Mouse (Mus musculus) CH12.LX (cell line): ENCODE measurements around the gene Gars. TPM values are rescaled to one million over a fixed set of nuclear protein-coding genes. Genes with fewer than 3 reads are reported as not detected.

Source experiments
- DNase-seq: peaks from one replicate; pipeline ENCODE4 v3.0.0-alpha.2; 2013; ENCODE audit errors: extremely low read depth
- H3K27ac ChIP-seq: 2 replicates; pipeline ENCODE4 v1.5.1; 2012; ENCODE audit warnings: low read depth, mild to moderate bottlenecking, control low read depth, moderate library complexity; ENCODE audit not compliant: insufficient read depth
- H3K27me3 ChIP-seq: replicated peaks from 2 replicates; pipeline ENCODE3; 2012; ENCODE audit warnings: inconsistent platforms
- H3K36me3 ChIP-seq, 2 experiments: replicated peaks in 1 of 2; 2 replicates each; pipeline versions ENCODE3 to v1.6.1; 2012; ENCODE audit warnings: inconsistent platforms in 1 of 2, low read length in 1 of 2, mild to moderate bottlenecking in 1 of 2, mixed read lengths in 1 of 2, moderate library complexity in 1 of 2; ENCODE audit not compliant: control insufficient read depth in 1 of 2, insufficient read depth in 1 of 2
- H3K4me1 ChIP-seq, 2 experiments: 2 replicates each; pipeline ENCODE4 v1.6.1; 2012; ENCODE audit warnings: inconsistent platforms in 1 of 2, moderate library complexity in 1 of 2; ENCODE audit not compliant: insufficient read depth in 2 of 2, control insufficient read depth in 1 of 2
- H3K4me2 ChIP-seq: 2 replicates; pipeline ENCODE4 v1.6.1; 2012; ENCODE audit warnings: low read depth, mild to moderate bottlenecking, control low read depth; ENCODE audit not compliant: poor library complexity, insufficient read depth, severe bottlenecking
- H3K4me3 ChIP-seq, 3 experiments: fragments of 150-350 bp in 1 of 3; sonication (generic) in 1 of 3; replicated peaks in 1 of 3; 2 replicates each; pipeline versions ENCODE3 to v1.5.1; 2011 to 2012; ENCODE audit warnings: low read depth in 2 of 3, low read length in 2 of 3, mild to moderate bottlenecking in 2 of 3, moderate library complexity in 2 of 3, control low read depth in 1 of 3, improper control_type of control experiment in 1 of 3, inconsistent platforms in 1 of 3, mixed read lengths in 1 of 3; ENCODE audit not compliant: poor library complexity in 1 of 3
- H3K79me2 ChIP-seq: replicated peaks from 2 replicates; pipeline ENCODE4 v1.6.1; 2012; ENCODE audit warnings: mild to moderate bottlenecking, moderate library complexity; ENCODE audit not compliant: control insufficient read depth, poor library complexity, insufficient read depth, severe bottlenecking; ENCODE audit errors: extremely low read depth
- H3K9ac ChIP-seq: 2 replicates; pipeline ENCODE4 v1.6.1; 2012; ENCODE audit warnings: low read depth, mild to moderate bottlenecking, control low read depth, moderate library complexity; ENCODE audit not compliant: insufficient read depth
- H3K9me3 ChIP-seq: replicated peaks from 2 replicates; pipeline ENCODE3; 2012; ENCODE audit warnings: low read length, inconsistent platforms, mixed read lengths
- BHLHE40 ChIP-seq: IDR thresholded peaks from 2 replicates; pipeline ENCODE4 v1.6.1; 2011; ENCODE audit warnings: mild to moderate bottlenecking, low read depth, low read length, improper control_type of control experiment
- CHD1 ChIP-seq: IDR thresholded peaks from 2 replicates; pipeline ENCODE4 v1.6.1; 2012; ENCODE audit warnings: low read depth, low read length, improper control_type of control experiment, inconsistent platforms
- CHD2 ChIP-seq: IDR thresholded peaks from 2 replicates; pipeline ENCODE4 v1.6.1; 2011; ENCODE audit warnings: low read length, improper control_type of control experiment
- CTCF ChIP-seq, 2 experiments: IDR thresholded peaks in 1 of 2; conservative IDR thresholded peaks in 1 of 2; 2 replicates each; pipeline ENCODE4 v1.5.1; 2011 to 2012; ENCODE audit warnings: low read depth in 2 of 2, low read length in 2 of 2, improper control_type of control experiment in 1 of 2, inconsistent platforms in 1 of 2, mild to moderate bottlenecking in 1 of 2, moderate library complexity in 1 of 2
- EP300 ChIP-seq: IDR thresholded peaks from 2 replicates; pipeline ENCODE4 v1.6.1; 2011; ENCODE audit warnings: low read length, improper control_type of control experiment
- GABPA ChIP-seq: IDR thresholded peaks from 2 replicates; pipeline ENCODE4 v1.6.1; 2012; ENCODE audit warnings: low read depth, low read length, improper control_type of control experiment, inconsistent platforms; ENCODE audit not compliant: insufficient replicate concordance
- IRF4 ChIP-seq: IDR thresholded peaks from 2 replicates; pipeline ENCODE4 v1.6.1; 2014; ENCODE audit warnings: low read depth, mild to moderate bottlenecking, inconsistent platforms, low read length, improper control_type of control experiment
- JUN ChIP-seq: IDR thresholded peaks from 2 replicates; pipeline ENCODE4 v1.6.1; 2011; ENCODE audit warnings: low read depth, mild to moderate bottlenecking, low read length, improper control_type of control experiment, moderate library complexity; ENCODE audit not compliant: insufficient read depth
- JUND ChIP-seq: conservative IDR thresholded peaks from 2 replicates; pipeline ENCODE4 v1.6.1; 2011; ENCODE audit warnings: low read depth, low read length, improper control_type of control experiment
- MXI1 ChIP-seq: IDR thresholded peaks from 2 replicates; pipeline ENCODE4 v1.6.1; 2011; ENCODE audit warnings: mild to moderate bottlenecking, low read depth, low read length, improper control_type of control experiment
- MYC ChIP-seq: IDR thresholded peaks from 2 replicates; pipeline ENCODE4 v1.6.1; 2011; ENCODE audit warnings: low read depth, mild to moderate bottlenecking, improper control_type of control experiment, low read length
- NRF1 ChIP-seq: IDR thresholded peaks from 2 replicates; pipeline ENCODE4 v1.6.1; 2014; ENCODE audit warnings: low read depth, mild to moderate bottlenecking, inconsistent platforms, low read length, improper control_type of control experiment, moderate library complexity
- POLR2A ChIP-seq: IDR thresholded peaks from 2 replicates; pipeline ENCODE4 v1.6.1; 2011; ENCODE audit warnings: low read depth, mild to moderate bottlenecking, improper control_type of control experiment, low read length
- POLR2AphosphoS2 ChIP-seq: IDR thresholded peaks from 2 replicates; pipeline ENCODE4 v1.6.1; 2011; ENCODE audit warnings: low read depth, low read length, improper control_type of control experiment
- RAD21 ChIP-seq: IDR thresholded peaks from 2 replicates; pipeline ENCODE4 v1.6.1; 2011; ENCODE audit warnings: low read depth, mild to moderate bottlenecking, low read length, improper control_type of control experiment, moderate library complexity
- SIN3A ChIP-seq: IDR thresholded peaks from 2 replicates; pipeline ENCODE4 v1.6.1; 2012; ENCODE audit warnings: low read length, improper control_type of control experiment, inconsistent platforms
- TBP ChIP-seq: conservative IDR thresholded peaks from 2 replicates; pipeline ENCODE4 v1.6.1; 2011; ENCODE audit warnings: low read depth, low read length, improper control_type of control experiment
- TCF12 ChIP-seq: IDR thresholded peaks from 2 replicates; pipeline ENCODE4 v1.6.1; 2014; ENCODE audit warnings: low read depth, mild to moderate bottlenecking, inconsistent platforms, low read length, improper control_type of control experiment
- UBTF ChIP-seq: IDR thresholded peaks from 2 replicates; pipeline ENCODE4 v1.6.1; 2012; ENCODE audit warnings: low read depth, mild to moderate bottlenecking, inconsistent platforms, low read length, improper control_type of control experiment, moderate library complexity
- USF1 ChIP-seq: IDR thresholded peaks from 2 replicates; pipeline ENCODE4 v1.6.1; 2014; ENCODE audit warnings: low read depth, mild to moderate bottlenecking, inconsistent platforms, low read length, improper control_type of control experiment
- ZKSCAN1 ChIP-seq: IDR thresholded peaks from 2 replicates; pipeline ENCODE4 v1.6.1; 2012; ENCODE audit warnings: low read depth, inconsistent platforms, low read length, improper control_type of control experiment, borderline replicate concordance
- dilution Hi-C: fragments of 300-500 bp; cut with MboI; formaldehyde crosslinking; loops from 2 replicates; pipeline ENCODE4 v1.14.3; 2020; ENCODE audit warnings: low sequenced_read_pairs; ENCODE audit not compliant: extremely low pct_unique_long_range_greater_than_20kb, extremely low pct_ligation_motif_present
- in situ Hi-C: fragments of 300-500 bp; cut with MboI; formaldehyde crosslinking; loops from 3 replicates; pipeline ENCODE4 v1.14.3; 2019; ENCODE audit warnings: low sequenced_read_pairs, low pct_ligation_motif_present, low pct_unique_long_range_greater_than_20kb, mixed read lengths
- polyA plus RNA-seq: library from polyadenylated mRNA; unstranded; fragments of >175 nt; gene quantifications from 2 replicates; pipeline ENCODE4 v1.2.1, GENCODE M21; 2012; ENCODE audit warnings: low read depth; ENCODE audit not compliant: insufficient read length
- total RNA-seq, 2 experiments: library from RNA; depleted of rRNA; stranded (reverse); fragments of 300-350 nt in 1 of 2; fragments of >200 nt in 1 of 2; gene quantifications; 2 replicates each; pipeline ENCODE4 v1.2.3; 2012 to 2014

Gene Gars
- total and polyA plus RNA-seq, 3 experiments = 329 to 457 (median 341) TPM

DNA sequence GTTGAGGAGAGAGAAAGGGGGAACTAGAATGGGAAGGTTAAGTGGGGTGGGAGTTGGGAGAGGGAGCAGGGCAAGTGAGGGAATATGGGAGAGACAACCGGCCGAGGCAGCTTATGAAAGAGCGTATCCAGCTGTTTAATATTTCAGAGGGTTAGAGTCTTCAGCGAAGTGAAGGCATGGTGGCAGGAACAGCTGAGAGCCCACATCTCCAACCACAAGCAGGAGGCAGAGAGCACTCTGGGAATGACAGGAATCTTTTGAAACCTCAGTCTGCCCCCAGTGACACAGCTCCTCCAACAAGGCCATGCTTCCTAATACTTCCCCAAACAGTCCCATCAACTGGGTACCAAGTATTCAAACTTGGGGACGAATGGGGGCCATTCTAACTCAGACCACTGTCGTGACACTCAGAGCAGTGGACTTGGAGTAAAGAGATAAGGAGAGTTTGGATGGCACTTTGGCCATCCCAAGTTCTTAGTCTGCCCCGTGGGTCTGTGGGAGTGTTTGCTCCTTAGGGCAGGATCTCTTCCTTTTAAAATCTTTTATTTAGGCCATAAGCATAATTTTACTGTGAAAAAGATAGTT lies 22.5 kb downstream of the Gars start:
- in situ Hi-C loops (no loop called here), dilution Hi-C loops (no loop called here)
- peaks cover 14% of the 10 kb centered on the region for H3K79me2 ChIP-seq
- no peaks in the 10 kb centered on the region for H3K9me3 ChIP-seq
- no peaks in the 10 kb centered on the region for H3K27me3 ChIP-seq
- H3K4me1 ChIP-seq = peaks cover 10 to 30% of the 10 kb centered on the region in 2 experiments
- peaks cover 80 to 98% of the 10 kb centered on the region in 2 experiments for H3K36me3 ChIP-seq
- no peak for TF ChIP-seq UBTF
- 0 out of 2 replicates have a peak, but pooled peaks have one; percentile 11 for TF ChIP-seq POLR2A
- no peak for TF ChIP-seq NRF1
- TF ChIP-seq MXI1 = no peak
- no peak for TF ChIP-seq CHD1
- TF ChIP-seq CTCF (conservative IDR thresholded peaks at IDR 0.05 in 1 of 2, IDR thresholded peaks at IDR 0.05 in 1 of 2; ENCODE audit: low read depth in 2 of 2, low read length in 2 of 2) = no peak
- TF ChIP-seq JUN = no peak
- no peak overlapping the region for H3K9ac ChIP-seq
- DNase-seq = no peak
- H3K27ac ChIP-seq = no peak overlapping the region
- H3K4me3 ChIP-seq = no peak overlapping the region
- no peak overlapping the region for H3K4me2 ChIP-seq

DNA sequence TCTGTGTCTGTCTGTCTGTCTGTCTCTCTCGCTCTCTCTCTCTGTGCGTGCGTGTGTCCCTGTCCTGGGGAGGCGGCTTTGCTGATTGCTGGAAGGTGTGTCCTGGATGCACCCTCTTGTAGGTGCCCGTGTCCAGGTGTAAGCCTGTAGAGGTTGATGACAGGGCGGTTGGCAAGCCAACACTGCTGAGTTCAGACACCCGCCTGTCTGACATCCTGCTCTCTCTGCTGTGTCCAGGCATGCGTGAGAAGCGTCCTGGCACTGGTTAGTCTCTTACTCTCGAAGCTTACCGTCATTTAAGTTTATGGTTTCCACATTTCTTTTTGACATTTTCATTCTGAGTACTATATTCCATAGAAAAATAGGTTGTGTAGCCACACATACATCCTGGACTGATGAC lies 23.5 kb downstream of the Gars start:
- in situ Hi-C loops (no loop called here), dilution Hi-C loops (no loop called here)
- H3K36me3 ChIP-seq = peaks cover 80 to 98% of the 10 kb centered on the region in 2 experiments
- no peaks in the 10 kb centered on the region for H3K9me3 ChIP-seq
- TF ChIP-seq USF1 (no peak), TCF12 (no peak), NRF1 (no peak), CHD2 (no peak), EP300 (no peak), GABPA (no peak), BHLHE40 (no peak), JUND (no peak)
- H3K79me2 ChIP-seq = peaks cover 10% of the 10 kb centered on the region
- no peak overlapping the region for H3K4me2 ChIP-seq
- peaks cover 7 to 21% of the 10 kb centered on the region in 2 experiments for H3K4me1 ChIP-seq
- no peak overlapping the region for H3K4me3 ChIP-seq
- no peak overlapping the region for H3K9ac ChIP-seq
- DNase-seq = no peak
- no peaks in the 10 kb centered on the region for H3K27me3 ChIP-seq
- H3K27ac ChIP-seq = no peak overlapping the region

- H3K4me3 ChIP-seq = no peak overlapping the region
- no peak overlapping the region for H3K27ac ChIP-seq
- dilution Hi-C loops = no loop called here
- peaks cover 3 to 12% of the 10 kb centered on the region in 2 experiments; a peak in 3 of 4 replicates for H3K4me1 ChIP-seq
- no peak for TF ChIP-seq SIN3A
- no peak for TF ChIP-seq IRF4
- TF ChIP-seq JUND = no peak
- TF ChIP-seq ZKSCAN1 = no peak
- no peak for TF ChIP-seq RAD21
- TF ChIP-seq TBP = no peak
- TF ChIP-seq POLR2AphosphoS2 = no peak
- TF ChIP-seq JUN = no peak
- TF ChIP-seq MYC = no peak
- TF ChIP-seq, all 38 proteins: peak for 0
- in situ Hi-C loops = no loop called here
- no peak overlapping the region for H3K9ac ChIP-seq
- H3K4me2 ChIP-seq = no peak overlapping the region
- peaks cover 82 to 97% of the 10 kb centered on the region in 2 experiments for H3K36me3 ChIP-seq
- DNase-seq = no peak
- no peaks in the 10 kb centered on the region for H3K27me3 ChIP-seq
- peaks cover 7% of the 10 kb centered on the region for H3K79me2 ChIP-seq
- no peaks in the 10 kb centered on the region for H3K9me3 ChIP-seq
Measured at GRCm38 (mm10) chr6:55062200-55062599, 24.4 kb downstream of the Gars start.
